In the genomic region with DNA sequence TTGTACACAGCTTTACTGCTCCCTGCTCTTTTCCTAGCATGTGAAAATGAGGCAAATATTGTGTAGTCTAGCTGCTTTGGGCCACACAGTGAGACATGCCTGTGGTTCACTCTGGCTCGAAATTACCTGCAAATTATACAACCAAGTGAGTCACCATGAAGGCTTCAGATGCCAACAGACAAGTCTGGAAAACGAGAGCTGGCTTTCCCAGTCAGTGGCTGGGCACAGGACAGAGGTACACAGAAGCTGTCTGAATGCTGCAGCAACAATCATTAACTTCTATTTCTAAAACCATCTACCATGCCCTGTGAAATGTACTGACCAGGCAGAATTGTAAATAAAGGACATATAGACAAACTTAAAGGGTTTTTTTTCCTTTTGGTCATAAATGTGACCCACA, we compare ENCODE assay signal across 25 mouse cellular contexts.
DNase-seq lines count a peak whose midpoint lies in the region; ATAC-seq lines count a peak whose summit lies in the region.
"Had no signal": no experiment of that assay in that cellular context is flagged by ENCODE, and none has a peak within 500 bp of the region (broad histone marks: within the 10 kb centered on the region; RNA-seq: fewer than 3 reads in every experiment).

No protein-coding gene starts in this region.

- WGBS in kidney, embryonic 15.5 days, result 44% methylated on average over 2 of the region's 2 CpGs

- no peak overlapping the region for H3K27ac ChIP-seq in kidney, embryonic 15.5 days
- H3K27ac ChIP-seq: embryonic facial prominence, embryonic 10.5 days; gastrocnemius, adult 2 months; intestine, embryonic 15.5 days; liver, embryonic 13.5 days; midbrain, embryonic 13.5 days; neural tube, embryonic 13.5 days had no signal

- H3K4me3 ChIP-seq in kidney, embryonic 15.5 days (replicated peaks), result no peak overlapping the region
- H3K4me3 ChIP-seq: embryonic facial prominence, embryonic 10.5 days; gastrocnemius, adult 2 months; intestine, embryonic 15.5 days; liver, embryonic 13.5 days; megakaryocyte, embryonic 14.5 days; midbrain, embryonic 13.5 days; neural tube, embryonic 13.5 days had no signal

- ATAC-seq in kidney, embryonic 15.5 days (replicated peaks; ENCODE audit: low FRiP score), result 0 out of 2 replicates have a peak, but pooled peaks have one; percentile 56
- ATAC-seq in monocyte, adult 5-6 weeks (replicated peaks; ENCODE audit: insufficient number of reproducible peaks, low FRiP score, low TSS enrichment, poor library complexity, severe bottlenecking), result no peak
- ATAC-seq in megakaryocyte, adult 5-6 weeks (ENCODE audit: poor library complexity, severe bottlenecking), result no peak
- ATAC-seq: forebrain, postnatal 0 days; hindbrain, embryonic 16.5 days; intestine, embryonic 15.5 days; midbrain, embryonic 13.5 days had no signal

- H3K4me1 ChIP-seq in kidney, embryonic 15.5 days, result no peaks in the 10 kb centered on the region
- H3K4me1 ChIP-seq: embryonic facial prominence, embryonic 10.5 days; intestine, embryonic 15.5 days; liver, embryonic 13.5 days; megakaryocyte, embryonic 14.5 days; midbrain, embryonic 13.5 days; neural tube, embryonic 13.5 days had no signal

- no peaks in the 10 kb centered on the region for H3K27me3 ChIP-seq in kidney, embryonic 15.5 days
- H3K27me3 ChIP-seq: intestine, embryonic 15.5 days; liver, embryonic 13.5 days; megakaryocyte, embryonic 14.5 days; midbrain, embryonic 13.5 days; neural tube, embryonic 13.5 days had no signal

- H3K36me3 ChIP-seq in kidney, embryonic 15.5 days, result no peaks in the 10 kb centered on the region
- H3K36me3 ChIP-seq: embryonic facial prominence, embryonic 10.5 days; intestine, embryonic 15.5 days; liver, embryonic 13.5 days; midbrain, embryonic 13.5 days; neural tube, embryonic 13.5 days had no signal

- H3K4me2 ChIP-seq in kidney, embryonic 15.5 days, result no peak overlapping the region
- H3K4me2 ChIP-seq: intestine, embryonic 15.5 days; liver, embryonic 13.5 days; midbrain, embryonic 13.5 days; neural tube, embryonic 13.5 days had no signal

- DNase-seq in Muller cell, postnatal 12 days (ENCODE audit: inconsistent ontology term), result peak; percentile 89
- DNase-seq in brain, adult 2 months (ENCODE audit: low read depth, low spot score), result peak; percentile 72
- peak; percentile 14 to 46 for DNase-seq in kidney, postnatal 36 days
- no peak for DNase-seq in gastrocnemius, adult 8-10 months (ENCODE audit: low spot score in 2 of 2)
- DNase-seq: adrenal gland, postnatal 36 days; cerebellum, adult 11 months; cerebellum, postnatal 10 days; forebrain, postnatal 0 days; gastrocnemius, adult 2 months; liver, embryonic 13.5 days; lung, adult 2 months; lung, postnatal 14 days; retina, postnatal 1 day; right cerebral cortex, postnatal 25 days; spleen, adult 18-20 months; thymus, postnatal 25 days had no signal

- H3K9ac ChIP-seq in kidney, embryonic 15.5 days, result no peak overlapping the region
- H3K9ac ChIP-seq: forebrain, postnatal 0 days; intestine, embryonic 15.5 days; liver, embryonic 13.5 days; midbrain, embryonic 13.5 days; neural tube, embryonic 13.5 days had no signal

- no peaks in the 10 kb centered on the region for H3K9me3 ChIP-seq in kidney, embryonic 15.5 days (replicated peaks)
- H3K9me3 ChIP-seq: embryonic facial prominence, embryonic 10.5 days; intestine, embryonic 15.5 days; liver, embryonic 13.5 days; megakaryocyte, embryonic 14.5 days; midbrain, embryonic 13.5 days; neural tube, embryonic 13.5 days had no signal

Comparison
In these comparisons a context has a peak if more than half of its experiments do, and no peak if none do; other contexts are left out.
1. DNase-seq: peak in Muller cell, postnatal 12 days (single experiment), brain, adult 2 months (single experiment) and kidney, postnatal 36 days (2 of 2); none in gastrocnemius, adult 8-10 months (0 of 2).